Mouse (Mus musculus): ENCODE results near the gene Mroh2a. TPM values are rescaled to one million over a fixed set of nuclear protein-coding genes. Genes with fewer than 3 reads are reported as not detected.

Gene Mroh2a
- polyA plus RNA-seq, 1 experiment from 2014 or later = 0.61 TPM

DNA sequence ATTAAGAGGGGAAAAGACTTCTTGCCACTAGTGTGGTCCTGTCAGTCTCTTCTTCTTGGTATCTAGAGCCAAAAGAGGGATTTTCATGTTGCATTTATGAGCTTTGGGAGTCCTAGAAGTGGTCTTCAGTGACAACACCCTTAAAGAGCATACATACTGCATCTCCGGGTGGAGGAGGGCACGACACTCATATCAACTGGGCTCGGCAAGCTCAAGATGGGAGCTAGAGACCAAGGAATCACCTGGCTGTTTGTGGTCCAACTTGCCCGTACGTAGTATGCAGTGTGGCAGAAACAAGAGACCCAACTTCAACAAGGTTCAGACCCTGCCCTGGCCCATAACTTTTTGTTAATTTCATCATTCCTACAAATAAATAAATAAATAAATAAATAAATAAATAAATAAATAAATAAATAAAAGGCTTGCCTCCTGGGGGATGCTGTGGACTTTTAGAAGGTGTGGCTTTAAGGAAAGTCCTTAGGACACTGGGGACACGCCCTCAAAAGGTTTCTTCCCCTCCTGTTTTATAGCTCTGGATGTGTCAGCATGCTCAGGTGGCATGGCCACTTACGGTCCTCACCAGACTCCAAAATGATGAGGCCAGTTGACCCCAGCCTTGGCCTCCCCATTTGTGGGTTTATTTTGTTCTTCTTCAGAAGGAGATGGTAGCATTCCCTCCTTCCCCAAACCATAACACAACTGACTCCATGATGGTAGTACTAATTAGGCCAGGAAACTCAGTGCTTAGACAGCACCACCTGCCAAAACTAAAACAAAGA lies 70.9 kb downstream of the Mroh2a start:
- H3K9me3 ChIP-seq (replicated peaks; ENCODE audit: control insufficient read depth, low read length) = peaks cover 11% of the 10 kb centered on the region

DNA sequence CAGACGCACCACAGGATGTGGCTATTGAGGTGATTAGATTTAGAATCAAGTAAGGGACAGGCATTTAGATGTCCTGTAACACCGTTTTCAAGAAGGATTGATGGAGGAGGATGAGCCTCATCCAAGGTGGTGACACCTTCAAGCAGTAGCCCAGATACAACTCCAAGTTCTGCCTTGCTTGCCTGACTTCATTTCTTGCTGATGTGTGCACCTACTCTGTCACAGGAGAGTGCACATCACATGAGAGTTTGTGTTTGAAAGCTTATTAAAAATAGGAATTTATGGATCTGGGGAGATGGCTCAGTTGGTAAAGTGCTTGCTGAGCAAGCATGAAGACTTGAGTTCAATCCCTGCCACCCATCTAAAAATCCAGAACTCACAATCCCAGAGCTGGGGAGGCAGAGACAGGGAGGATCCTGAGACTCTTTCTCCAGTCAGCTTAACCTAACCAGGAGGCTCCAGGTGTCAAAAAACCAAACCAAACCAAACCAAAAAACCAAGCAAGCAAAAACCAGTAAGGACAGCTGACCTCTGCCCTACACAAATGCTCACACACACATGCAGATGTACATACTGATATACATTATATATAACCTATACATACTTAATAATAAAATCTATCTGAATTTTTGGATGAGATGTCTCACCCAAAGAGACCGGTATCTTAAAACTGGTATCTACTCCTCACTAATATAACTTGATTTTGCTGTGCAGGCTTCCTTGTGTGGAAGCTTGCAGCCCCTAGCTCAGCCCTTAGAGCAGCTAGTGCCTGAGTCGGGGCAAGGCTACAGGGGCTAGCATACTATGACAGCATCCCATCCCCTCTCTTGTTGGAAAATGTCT lies 72.1 kb downstream of the Mroh2a start:
- H3K9ac ChIP-seq (ENCODE audit: low read depth, low read length) = no peak overlapping the region
- H3K4me1 ChIP-seq (ENCODE audit: control insufficient read depth, low read depth, low read length) = no peaks in the 10 kb centered on the region
- H3K9me3 ChIP-seq (replicated peaks; ENCODE audit: control insufficient read depth, low read length) = peaks cover 11% of the 10 kb centered on the region
- no peaks in the 10 kb centered on the region for H3K36me3 ChIP-seq (ENCODE audit: control insufficient read depth, insufficient read depth)
- no peak for ATAC-seq (ENCODE audit: low read depth)
- no peak overlapping the region for H3K4me2 ChIP-seq (ENCODE audit: low read depth, low read length)
- 40% methylated on average over 4 of the region's 4 CpGs for WGBS (ENCODE audit: insufficient replicate concordance)
- H3K4me3 ChIP-seq (ENCODE audit: low read depth, low read length) = no peak overlapping the region
- no peak overlapping the region for H3K27ac ChIP-seq (ENCODE audit: low read length)
- H3K27me3 ChIP-seq (ENCODE audit: control insufficient read depth, insufficient read depth, low read depth, low read length) = no peaks in the 10 kb centered on the region

More for the DNA sequence above, 70.9 kb downstream of the Mroh2a start:
- H3K4me2 ChIP-seq (ENCODE audit: low read depth, low read length) = no peak overlapping the region
- no peak for ATAC-seq (ENCODE audit: low read depth)
- no peaks in the 10 kb centered on the region for H3K36me3 ChIP-seq (ENCODE audit: control insufficient read depth, insufficient read depth)
- H3K9ac ChIP-seq (ENCODE audit: low read depth, low read length) = no peak overlapping the region
- H3K27me3 ChIP-seq (ENCODE audit: control insufficient read depth, insufficient read depth, low read depth, low read length) = no peaks in the 10 kb centered on the region
- no peak overlapping the region for H3K4me3 ChIP-seq (ENCODE audit: low read depth, low read length)
- H3K27ac ChIP-seq (ENCODE audit: low read length) = no peak overlapping the region
- H3K4me1 ChIP-seq (ENCODE audit: control insufficient read depth, low read depth, low read length) = no peaks in the 10 kb centered on the region
- 50% methylated on average over 7 of the region's 7 CpGs for WGBS (ENCODE audit: insufficient replicate concordance)

- peaks cover 11% of the 10 kb centered on the region for H3K9me3 ChIP-seq (replicated peaks; ENCODE audit: control insufficient read depth, low read length)
- H3K27me3 ChIP-seq (ENCODE audit: control insufficient read depth, insufficient read depth, low read depth, low read length) = no peaks in the 10 kb centered on the region
- no peak for ATAC-seq (ENCODE audit: low read depth)
Measured at GRCm38 (mm10) chr1:88299529-88299945, 72.8 kb downstream of the Mroh2a start.

DNA sequence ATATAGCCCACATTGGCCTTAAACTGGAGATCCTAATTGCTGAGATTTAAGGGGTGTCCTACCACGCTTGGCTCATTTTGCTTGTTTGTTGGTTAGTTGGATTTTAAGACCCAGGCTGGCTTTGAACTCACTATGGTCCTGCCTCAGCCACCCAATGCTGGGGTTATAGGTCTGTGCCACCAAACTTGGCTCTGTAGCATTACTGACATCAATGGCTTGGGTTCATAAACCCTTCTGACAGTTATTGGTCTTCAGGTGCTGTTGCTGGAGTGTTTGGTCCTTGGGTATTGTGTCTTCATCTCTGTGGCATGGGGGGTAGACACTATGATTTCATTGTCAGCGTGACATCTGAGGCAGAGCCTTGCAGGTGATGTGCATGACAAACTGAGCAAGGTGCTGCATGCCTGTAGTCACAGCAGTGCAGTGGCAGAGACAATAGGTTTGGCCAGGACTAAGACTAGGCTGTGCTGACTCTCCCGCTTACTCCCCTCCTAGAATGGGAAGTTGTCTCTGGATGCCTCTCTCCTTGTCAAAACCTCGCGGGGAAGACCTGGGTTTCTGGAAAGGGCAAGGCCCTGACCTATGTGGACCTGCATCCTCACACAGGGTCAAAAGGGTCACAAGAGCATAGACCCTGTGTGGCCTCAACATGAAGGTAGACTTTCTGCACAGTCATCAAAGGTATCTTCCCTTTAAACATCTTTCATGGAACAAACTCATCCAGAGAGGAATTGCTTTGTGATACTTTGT lies 73.7 kb downstream of the Mroh2a start:
- H3K9ac ChIP-seq (ENCODE audit: low read depth, low read length) = no peak overlapping the region
- no peak overlapping the region for H3K4me3 ChIP-seq (ENCODE audit: low read depth, low read length)
- no peaks in the 10 kb centered on the region for H3K36me3 ChIP-seq (ENCODE audit: control insufficient read depth, insufficient read depth)
- no peaks in the 10 kb centered on the region for H3K27me3 ChIP-seq (ENCODE audit: control insufficient read depth, insufficient read depth, low read depth, low read length)
- no peak overlapping the region for H3K27ac ChIP-seq (ENCODE audit: low read length)
- 30% methylated on average over 5 of the region's 5 CpGs for WGBS (ENCODE audit: insufficient replicate concordance)
- peak; percentile 5; the same call in 1 of the 2 replicates for ATAC-seq (ENCODE audit: low read depth)
- no peak overlapping the region for H3K4me2 ChIP-seq (ENCODE audit: low read depth, low read length)
- peaks cover 14% of the 10 kb centered on the region for H3K9me3 ChIP-seq (replicated peaks; ENCODE audit: control insufficient read depth, low read length)
- H3K4me1 ChIP-seq (ENCODE audit: control insufficient read depth, low read depth, low read length) = no peaks in the 10 kb centered on the region

More at GRCm38 (mm10) chr1:88299529-88299945, 72.8 kb downstream of the Mroh2a start:
- H3K4me3 ChIP-seq (ENCODE audit: low read depth, low read length) = no peak overlapping the region
- 57% methylated on average over 2 of the region's 2 CpGs for WGBS (ENCODE audit: insufficient replicate concordance)
- H3K4me2 ChIP-seq (ENCODE audit: low read depth, low read length) = no peak overlapping the region
- no peak overlapping the region for H3K9ac ChIP-seq (ENCODE audit: low read depth, low read length)
- H3K27ac ChIP-seq (ENCODE audit: low read length) = no peak overlapping the region
- no peaks in the 10 kb centered on the region for H3K4me1 ChIP-seq (ENCODE audit: control insufficient read depth, low read depth, low read length)
- no peaks in the 10 kb centered on the region for H3K36me3 ChIP-seq (ENCODE audit: control insufficient read depth, insufficient read depth)

DNA sequence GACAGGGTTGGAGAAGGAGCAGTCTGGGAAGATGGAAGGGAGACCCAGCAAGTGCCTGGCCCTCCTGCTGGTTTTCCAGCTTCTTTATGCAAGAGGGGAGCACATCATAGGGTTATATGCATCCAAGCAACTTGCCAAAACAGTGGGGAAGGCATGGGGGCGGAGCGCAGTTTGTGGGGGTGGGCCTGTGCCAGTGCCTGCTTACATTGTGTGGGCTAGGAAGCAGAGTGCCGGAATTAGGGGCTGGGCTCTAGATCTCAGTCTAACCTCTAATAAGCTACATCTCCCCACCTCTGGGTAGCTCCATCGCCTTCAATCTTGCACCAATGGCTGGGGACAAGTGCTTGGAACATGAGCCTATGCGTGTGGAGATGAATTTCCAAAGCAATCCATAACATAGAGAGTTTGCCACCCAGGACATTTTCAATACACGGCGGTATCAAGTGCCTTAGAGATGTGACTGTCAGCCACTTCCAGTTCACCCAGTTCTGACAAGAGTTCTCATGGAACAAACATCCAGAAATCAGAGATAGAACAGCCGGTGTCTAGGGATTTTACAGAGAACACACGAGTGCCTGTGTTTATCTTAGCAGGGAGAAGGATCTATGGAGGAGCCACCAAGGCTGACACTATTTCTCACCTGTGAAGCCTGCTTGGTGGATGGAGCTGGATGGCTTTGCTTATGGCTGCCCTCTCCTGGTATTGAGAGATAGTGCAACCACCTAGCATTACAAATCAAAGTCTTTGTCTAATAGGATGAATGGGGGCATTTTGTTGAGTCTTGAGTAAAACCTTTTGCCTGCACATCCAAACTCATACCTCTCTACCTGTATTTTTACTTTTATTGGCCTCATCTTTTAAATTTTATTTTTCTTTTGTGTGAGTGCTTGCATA lies 74.6 kb downstream of the Mroh2a start:
- no peak overlapping the region for H3K9ac ChIP-seq (ENCODE audit: low read depth, low read length)
- H3K4me1 ChIP-seq (ENCODE audit: control insufficient read depth, low read depth, low read length) = no peaks in the 10 kb centered on the region
- WGBS (ENCODE audit: insufficient replicate concordance) = 53% methylated on average over 9 of the region's 9 CpGs
- H3K27me3 ChIP-seq (ENCODE audit: control insufficient read depth, insufficient read depth, low read depth, low read length) = no peaks in the 10 kb centered on the region
- H3K9me3 ChIP-seq (replicated peaks; ENCODE audit: control insufficient read depth, low read length) = peaks cover 11% of the 10 kb centered on the region
- no peak for ATAC-seq (ENCODE audit: low read depth)
- no peak overlapping the region for H3K27ac ChIP-seq (ENCODE audit: low read length)
- H3K36me3 ChIP-seq (ENCODE audit: control insufficient read depth, insufficient read depth) = no peaks in the 10 kb centered on the region
- no peak overlapping the region for H3K4me3 ChIP-seq (ENCODE audit: low read depth, low read length)
- no peak overlapping the region for H3K4me2 ChIP-seq (ENCODE audit: low read depth, low read length)

DNA sequence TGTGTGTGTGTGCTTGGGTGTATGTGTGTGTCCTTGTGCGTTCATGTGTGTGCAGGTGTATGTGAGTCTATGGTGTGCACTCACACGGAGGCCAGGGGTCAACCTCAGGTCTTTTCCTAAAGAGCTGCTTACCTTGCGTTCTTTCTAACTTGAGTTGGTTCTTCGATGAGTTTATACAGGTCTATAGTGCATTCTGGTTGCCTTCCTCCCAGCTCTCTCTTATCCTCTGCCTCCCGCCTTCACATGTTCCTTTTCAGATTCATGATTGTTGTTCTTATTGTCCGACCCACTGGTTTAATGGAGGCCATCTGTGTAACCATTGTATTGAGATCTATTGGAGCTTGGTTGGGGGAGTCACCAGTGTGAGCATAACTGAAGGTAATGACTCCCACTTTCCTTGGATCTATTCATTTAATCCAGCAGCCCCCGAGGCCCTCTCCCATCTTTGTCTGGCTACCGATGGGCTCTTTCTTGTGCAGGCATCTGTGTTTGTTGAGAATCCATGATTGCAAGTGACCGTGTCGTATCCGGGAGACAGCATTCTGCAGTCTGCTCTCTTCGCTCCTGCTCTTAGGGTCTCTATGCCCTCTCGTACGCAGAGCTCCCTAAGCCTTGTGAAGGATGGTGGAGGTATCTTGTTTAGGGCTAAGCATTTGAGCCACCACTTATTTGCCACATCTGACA lies 75.4 kb downstream of the Mroh2a start:
- H3K9me3 ChIP-seq (replicated peaks; ENCODE audit: control insufficient read depth, low read length) = peaks cover 15% of the 10 kb centered on the region
- no peak overlapping the region for H3K4me2 ChIP-seq (ENCODE audit: low read depth, low read length)
- no peaks in the 10 kb centered on the region for H3K27me3 ChIP-seq (ENCODE audit: control insufficient read depth, insufficient read depth, low read depth, low read length)
- no peak for ATAC-seq (ENCODE audit: low read depth)
- H3K4me3 ChIP-seq (ENCODE audit: low read depth, low read length) = no peak overlapping the region
- H3K9ac ChIP-seq (ENCODE audit: low read depth, low read length) = no peak overlapping the region
- no peak overlapping the region for H3K27ac ChIP-seq (ENCODE audit: low read length)
- H3K36me3 ChIP-seq (ENCODE audit: control insufficient read depth, insufficient read depth) = no peaks in the 10 kb centered on the region
- no peaks in the 10 kb centered on the region for H3K4me1 ChIP-seq (ENCODE audit: control insufficient read depth, low read depth, low read length)
- 48% methylated on average over 14 of the region's 14 CpGs for WGBS (ENCODE audit: insufficient replicate concordance)

- H3K27me3 ChIP-seq (ENCODE audit: control insufficient read depth, insufficient read depth, low read depth, low read length) = no peaks in the 10 kb centered on the region
- H3K4me1 ChIP-seq (ENCODE audit: control insufficient read depth, low read depth, low read length) = no peaks in the 10 kb centered on the region
- 45% methylated on average over 6 of the region's 6 CpGs for WGBS (ENCODE audit: insufficient replicate concordance)
- no peak overlapping the region for H3K27ac ChIP-seq (ENCODE audit: low read length)
- no peak overlapping the region for H3K4me2 ChIP-seq (ENCODE audit: low read depth, low read length)
- H3K36me3 ChIP-seq (ENCODE audit: control insufficient read depth, insufficient read depth) = no peaks in the 10 kb centered on the region
- H3K9ac ChIP-seq (ENCODE audit: low read depth, low read length) = no peak overlapping the region
- H3K9me3 ChIP-seq (replicated peaks; ENCODE audit: control insufficient read depth, low read length) = peaks cover 15% of the 10 kb centered on the region
- no peak for ATAC-seq (ENCODE audit: low read depth)
- H3K4me3 ChIP-seq (ENCODE audit: low read depth, low read length) = no peak overlapping the region
Measured at GRCm38 (mm10) chr1:88303762-88304161, 77.0 kb downstream of the Mroh2a start.

Measured in liver, embryonic 16.5 days (tissue).